Mouse (Mus musculus) stomach, postnatal 0 days (tissue): ENCODE data around the gene Tbc1d13. TPM values are rescaled to one million over a fixed set of nuclear protein-coding genes. Genes with fewer than 3 reads are reported as not detected.

Experiments
- ATAC-seq: fragments of 200-750 bp; cut with Nextera tagmentation; 2 replicates; pipeline ENCODE4 v1.8.0; 2017; ENCODE audit not compliant: low FRiP score, low TSS enrichment
- DNase-seq: peaks from one replicate; pipeline ENCODE4 v3.0.0-alpha.2; 2016; ENCODE audit warnings: low spot score
- H3K27ac ChIP-seq: fragments of 300-500 bp; sonication (generic); replicated peaks from 2 replicates; pipeline ENCODE4 v1.5.1; 2014; ENCODE audit warnings: mild to moderate bottlenecking, control low read depth
- H3K27me3 ChIP-seq: fragments of 300-500 bp; sonication (generic); 2 replicates; pipeline ENCODE4 v1.6.1; 2014; ENCODE audit warnings: low read length; ENCODE audit not compliant: control insufficient read depth, insufficient read depth
- H3K36me3 ChIP-seq: fragments of 300-500 bp; sonication (generic); 2 replicates; pipeline ENCODE4 v1.6.1; 2014; ENCODE audit warnings: low read length, mixed read lengths; ENCODE audit not compliant: control insufficient read depth, insufficient read depth
- H3K4me1 ChIP-seq: fragments of 300-500 bp; sonication (generic); replicated peaks from 2 replicates; pipeline ENCODE4 v1.6.1; 2014; ENCODE audit warnings: antibody characterized with exemption; ENCODE audit not compliant: control insufficient read depth, insufficient read depth
- H3K4me2 ChIP-seq: fragments of 300-500 bp; sonication (generic); replicated peaks from 2 replicates; pipeline ENCODE4 v1.6.1; 2014; ENCODE audit warnings: low read depth, mild to moderate bottlenecking, control low read depth, moderate library complexity
- H3K4me3 ChIP-seq: fragments of 300-500 bp; sonication (generic); 2 replicates; pipeline ENCODE4 v1.5.1; 2014; ENCODE audit warnings: low read depth, low read length, control low read depth
- H3K9ac ChIP-seq: fragments of 300-500 bp; sonication (generic); 2 replicates; pipeline ENCODE4 v1.6.1; 2014; ENCODE audit warnings: mild to moderate bottlenecking, low read length, control low read depth, mixed read lengths
- H3K9me3 ChIP-seq: fragments of 300-500 bp; sonication (generic); 2 replicates; pipeline ENCODE4 v1.6.1; 2016; ENCODE audit warnings: low read length; ENCODE audit not compliant: control insufficient read depth
- CTCF ChIP-seq: IDR thresholded peaks from 2 replicates; pipeline ENCODE4 v1.5.1; 2016; ENCODE audit warnings: antibody characterized with exemption, low read depth, mild to moderate bottlenecking, moderate library complexity
- EP300 ChIP-seq: optimal IDR thresholded peaks from 2 replicates; pipeline ENCODE3; 2016; ENCODE audit warnings: antibody characterized with exemption
- WGBS: fragments of 180-500 bp; shearing (Covaris S2); extraction: QIAGEN DNeasy Blood & Tissue Kit; methylation state at CpG from one replicate; pipeline ENCODE4 v1.1.7; 2014; 5-methylcytosine and 5-hydroxymethylcytosine counted together
- polyA plus RNA-seq: library from polyadenylated mRNA; unstranded; fragments of >200 nt; fragmentation: Nextera tagmentation; extraction: Ambion mirVana; gene quantifications from 2 replicates; pipeline ENCODE4 v1.2.1, GENCODE M21; 2015

Tbc1d13 gene
- polyA plus RNA-seq, 1 experiment from 2014 or later = 3.9 TPM

DNA sequence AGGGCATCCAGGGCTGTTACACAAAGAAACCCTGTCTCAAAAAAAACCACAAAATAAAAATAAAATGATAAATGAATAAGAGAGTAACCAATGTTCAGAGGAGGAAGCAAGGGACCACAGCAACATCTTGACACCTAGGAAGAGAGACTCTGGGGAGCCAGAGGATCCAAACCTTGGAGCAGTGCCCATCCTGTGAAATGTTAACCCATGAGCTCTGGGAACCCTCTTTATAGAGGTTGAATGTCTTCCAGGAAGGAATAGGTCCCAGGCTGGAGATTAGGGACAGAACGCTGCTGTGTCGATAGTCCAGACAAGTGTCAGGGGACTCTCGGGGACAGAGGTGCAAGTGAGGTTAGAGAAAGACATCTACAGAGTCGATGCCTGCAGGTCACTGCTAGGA is 13.3 kb upstream of the Tbc1d13 start:
- H3K27ac ChIP-seq = no peak overlapping the region
- TF ChIP-seq CTCF = no peak
- TF ChIP-seq EP300 = no peak
- no peaks in the 10 kb centered on the region for H3K36me3 ChIP-seq
- 84% methylated on average over 4 of the region's 4 CpGs for WGBS
- no peak overlapping the region for H3K4me2 ChIP-seq
- ATAC-seq = no peak
- H3K9me3 ChIP-seq = no peaks in the 10 kb centered on the region
- no peak overlapping the region for H3K9ac ChIP-seq
- no peak for DNase-seq
- H3K4me1 ChIP-seq = 0 out of 2 replicates have a peak, but pooled peaks cover 2% of the 10 kb centered on the region
- no peak overlapping the region for H3K4me3 ChIP-seq
- H3K27me3 ChIP-seq = no peaks in the 10 kb centered on the region

DNA sequence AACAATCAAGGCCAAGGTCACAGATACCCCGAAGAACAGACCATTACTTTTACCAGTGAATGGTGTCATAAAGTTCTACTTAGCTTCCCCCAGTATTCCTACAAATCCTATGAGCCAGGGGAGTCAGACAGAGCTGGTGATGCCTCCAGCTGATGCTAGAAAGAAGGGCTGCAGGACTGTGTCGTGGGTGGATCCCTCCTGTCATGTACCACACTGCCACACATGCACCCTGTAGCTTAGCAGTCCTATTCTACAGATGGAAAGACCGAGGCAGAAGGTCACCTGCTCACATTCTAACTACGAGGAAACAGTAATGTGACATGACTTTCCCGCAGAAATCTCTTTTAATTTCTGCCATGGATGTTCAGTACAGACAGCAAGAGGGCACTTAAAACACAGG is 10.8 kb upstream of the Tbc1d13 start:
- no peak overlapping the region for H3K27ac ChIP-seq
- H3K36me3 ChIP-seq = no peaks in the 10 kb centered on the region
- H3K4me2 ChIP-seq = no peak overlapping the region
- no peak for DNase-seq
- ATAC-seq = no peak
- H3K9ac ChIP-seq = no peak overlapping the region
- 79% methylated on average over 5 of the region's 5 CpGs for WGBS
- no peaks in the 10 kb centered on the region for H3K9me3 ChIP-seq
- H3K4me1 ChIP-seq = 0 out of 2 replicates have a peak, but pooled peaks cover 2% of the 10 kb centered on the region
- TF ChIP-seq EP300 = no peak
- TF ChIP-seq CTCF = no peak
- no peaks in the 10 kb centered on the region for H3K27me3 ChIP-seq
- H3K4me3 ChIP-seq = no peak overlapping the region

DNA sequence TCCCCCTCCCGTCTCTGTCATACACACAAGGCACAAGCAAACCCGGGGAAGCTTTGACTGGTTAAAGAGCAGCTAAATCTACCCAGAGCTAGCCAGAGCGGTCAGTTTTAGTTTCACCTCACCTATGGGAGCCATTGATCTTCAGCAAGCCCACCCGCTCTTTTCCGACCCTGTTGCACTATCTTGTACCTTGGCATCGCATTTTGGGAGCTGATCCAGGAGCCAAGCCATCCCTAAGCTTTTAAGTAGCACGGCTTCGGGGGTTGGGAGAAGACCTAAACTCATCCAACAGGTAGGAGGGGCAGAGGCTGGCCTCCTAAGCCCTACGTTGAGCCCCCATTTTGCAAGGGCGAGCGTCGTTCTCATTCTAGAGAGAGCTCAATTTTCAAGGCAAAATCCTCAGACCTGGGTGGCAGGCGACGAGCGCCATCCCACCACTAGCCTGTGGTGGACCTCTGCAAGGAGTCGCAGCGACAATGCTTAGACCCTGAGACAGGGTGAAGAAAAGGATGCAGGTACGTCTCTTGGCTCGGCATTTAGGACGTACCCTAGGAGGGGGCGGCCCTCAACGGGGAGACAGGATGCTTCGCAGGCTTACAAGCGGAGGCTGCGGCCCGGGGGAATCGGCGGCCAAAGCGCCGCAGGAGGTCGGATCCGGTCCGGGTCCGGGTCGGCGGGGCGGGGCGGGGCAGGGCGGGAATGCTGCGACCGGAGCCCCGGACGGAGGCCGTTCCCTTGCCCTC is 9.6 kb upstream of the Tbc1d13 start:
- Histone ChIP-seq H3K9ac (peak overlapping the region; percentile 93), H3K27ac (peak overlapping the region; percentile 94), H3K4me2 (peak overlapping the region; percentile 64), H3K36me3 (no peaks in the 10 kb centered on the region), H3K27me3 (no peaks in the 10 kb centered on the region), H3K4me3 (peak overlapping the region; percentile 80), H3K4me1 (0 out of 2 replicates have a peak, but pooled peaks cover 2% of the 10 kb centered on the region), H3K9me3 (no peaks in the 10 kb centered on the region)
- DNase-seq (no peak), ATAC-seq (no peak; the same call in 1 of the 2 replicates)
- TF ChIP-seq EP300 (no peak), CTCF (no peak)
- 2% methylated on average over 39 of the region's 44 CpGs for WGBS

DNA sequence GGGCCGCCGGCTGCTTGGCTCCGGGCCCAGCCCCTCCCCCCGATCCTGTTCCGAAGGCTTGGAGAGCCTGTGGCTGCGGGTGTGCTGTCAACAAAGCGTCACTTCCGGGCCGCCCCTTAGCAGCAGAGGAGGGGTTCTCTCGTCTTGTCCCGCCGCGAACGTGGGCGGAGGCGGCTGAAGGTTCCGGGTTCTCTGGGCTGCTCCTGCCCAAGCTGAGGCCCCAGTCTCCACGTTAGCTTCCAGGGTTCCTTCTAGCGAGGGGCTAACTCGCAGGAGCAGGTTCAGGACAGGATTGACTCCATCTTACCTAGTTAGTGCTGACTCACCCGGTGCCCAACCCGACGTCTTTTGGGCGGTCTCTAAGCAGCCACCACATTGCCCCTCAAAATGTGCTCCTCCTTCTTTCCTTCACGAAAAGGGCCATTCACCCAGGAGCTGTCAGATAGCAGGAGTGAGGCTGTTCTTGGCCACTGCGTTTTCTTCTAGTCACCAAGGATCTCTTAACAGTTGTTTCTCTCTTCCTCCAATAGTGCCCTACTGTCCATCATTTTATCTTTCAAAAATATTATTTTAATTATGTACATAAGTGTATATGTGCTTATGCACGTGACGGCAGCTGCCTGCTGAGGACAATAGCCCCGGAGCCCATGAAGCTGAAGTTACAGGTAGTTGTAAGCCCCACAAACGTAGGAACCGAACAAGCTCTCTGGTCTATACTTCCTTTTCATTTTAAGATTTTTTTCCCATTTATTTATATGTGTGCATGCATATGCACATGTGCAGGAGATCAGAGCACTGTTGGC is 8.9 kb upstream of the Tbc1d13 start, which contains the start of gene Zer1:
TSS of gene Zer1 (minus strand) at position 114 of the 803 bp plus-strand sequence.
- DNase-seq (peak; percentile 98), ATAC-seq (peak; percentile 97)
- Histone ChIP-seq H3K4me1 (0 out of 2 replicates have a peak, but pooled peaks cover 2% of the 10 kb centered on the region), H3K27ac (peak within 1 kb of the TSS; percentile 94), H3K4me2 (peak within 1 kb of the TSS; percentile 64), H3K27me3 (no peaks in the 10 kb centered on the region), H3K9ac (peak within 1 kb of the TSS; percentile 93), H3K9me3 (no peaks in the 10 kb centered on the region), H3K4me3 (peak within 1 kb of the TSS; percentile 80), H3K36me3 (no peaks in the 10 kb centered on the region)
- TF ChIP-seq CTCF = no peak
- no peak for TF ChIP-seq EP300
- WGBS = 6% methylated on average over 30 of the region's 31 CpGs

DNA sequence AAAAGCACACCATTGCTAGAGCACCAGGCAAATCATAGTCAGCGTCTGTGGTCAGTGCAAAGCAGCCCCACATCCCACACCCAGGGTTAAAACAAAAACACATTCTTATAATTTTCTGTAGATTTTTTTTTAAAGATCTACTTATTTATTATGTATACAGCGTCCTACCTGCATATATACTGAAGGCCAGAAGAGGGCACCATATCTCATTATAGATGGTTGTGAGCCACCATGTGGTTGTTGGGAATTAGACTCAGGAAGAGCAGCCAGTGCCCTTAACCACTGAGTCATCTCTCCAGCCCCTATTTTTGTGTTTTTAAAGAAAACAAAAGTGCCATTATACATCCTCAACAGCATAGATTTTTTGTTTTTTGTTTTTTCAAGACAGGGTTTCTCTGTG is 4.8 kb upstream of the Tbc1d13 start:
- WGBS = 35% methylated on average over 2 of the region's 2 CpGs
- DNase-seq = no peak
- no peak overlapping the region for H3K4me2 ChIP-seq

DNA sequence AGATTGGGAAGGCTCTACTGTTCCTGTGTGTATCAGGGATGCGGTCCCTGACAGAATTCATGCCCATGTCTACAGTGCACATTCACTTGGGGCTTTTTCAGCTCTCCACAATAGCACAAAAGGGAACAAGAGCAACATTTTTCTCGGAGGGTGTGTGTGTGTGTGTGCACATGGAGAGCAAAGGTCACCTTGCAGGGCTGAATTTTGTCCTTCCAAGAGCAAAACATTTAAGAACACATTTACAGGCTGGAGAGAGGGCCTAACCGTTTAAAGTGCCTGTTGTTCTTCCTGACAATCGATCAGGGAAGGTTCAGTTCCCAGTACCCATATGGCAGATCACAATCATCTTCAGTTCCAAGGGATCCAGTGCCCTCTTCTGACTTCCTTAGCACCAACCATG is 3.4 kb upstream of the Tbc1d13 start:
- no peaks in the 10 kb centered on the region for H3K27me3 ChIP-seq
- no peak for ATAC-seq
- H3K9ac ChIP-seq = no peak overlapping the region
- TF ChIP-seq CTCF (no peak), EP300 (no peak)
- no peaks in the 10 kb centered on the region for H3K36me3 ChIP-seq
- 73% methylated on average over 4 of the region's 4 CpGs for WGBS
- no peaks in the 10 kb centered on the region for H3K9me3 ChIP-seq
- H3K4me2 ChIP-seq = no peak overlapping the region
- no peak overlapping the region for H3K4me3 ChIP-seq
- no peak for DNase-seq
- peaks cover 7% of the 10 kb centered on the region for H3K4me1 ChIP-seq
- no peak overlapping the region for H3K27ac ChIP-seq

More for the DNA sequence above, 4.8 kb upstream of the Tbc1d13 start:
- no peak overlapping the region for H3K9ac ChIP-seq
- peaks cover 8% of the 10 kb centered on the region for H3K4me1 ChIP-seq
- H3K4me3 ChIP-seq = no peak overlapping the region
- no peaks in the 10 kb centered on the region for H3K9me3 ChIP-seq
- H3K27ac ChIP-seq = no peak overlapping the region
- no peaks in the 10 kb centered on the region for H3K36me3 ChIP-seq
- no peak for ATAC-seq
- peak; percentile 87 for TF ChIP-seq CTCF
- TF ChIP-seq EP300 = no peak
- no peaks in the 10 kb centered on the region for H3K27me3 ChIP-seq
